Mouse (Mus musculus) liver, adult 2 months (tissue): ENCODE measurements around the gene Ndufb6. TPM values are rescaled to one million over a fixed set of nuclear protein-coding genes. Genes with fewer than 3 reads are reported as not detected.

ENCODE experiments used
- DNase-seq: peaks from one replicate; pipeline ENCODE4 v3.0.0-alpha.2; 2011; ENCODE audit warnings: low read depth, low spot score; ENCODE audit errors: extremely low read depth
- H3K27ac ChIP-seq: fragments of 200-500 bp; replicated peaks from 2 replicates; pipeline ENCODE4 v1.5.1; 2012; ENCODE audit warnings: low read depth, mild to moderate bottlenecking, control low read depth, inconsistent platforms, low read length; ENCODE audit not compliant: insufficient read depth
- H3K27me3 ChIP-seq: fragments of 200-500 bp; 2 replicates; pipeline ENCODE4 v1.6.1; 2012; ENCODE audit warnings: mild to moderate bottlenecking, moderate library complexity, low read length, inconsistent platforms; ENCODE audit not compliant: control insufficient read depth, insufficient read depth
- H3K36me3 ChIP-seq: fragments of 200-500 bp; 2 replicates; pipeline ENCODE4 v1.6.1; 2012; ENCODE audit warnings: low read length, inconsistent platforms; ENCODE audit not compliant: control insufficient read depth, insufficient read depth
- H3K4me1 ChIP-seq: fragments of 200-500 bp; 2 replicates; pipeline ENCODE4 v1.6.1; 2011; ENCODE audit warnings: low read length; ENCODE audit not compliant: control insufficient read depth, insufficient read depth
- H3K4me3 ChIP-seq: fragments of 200-500 bp; 2 replicates; pipeline ENCODE4 v1.5.1; 2011; ENCODE audit warnings: low read depth, mild to moderate bottlenecking, control low read depth, low read length, moderate library complexity; ENCODE audit not compliant: insufficient read depth
- H3K79me2 ChIP-seq: fragments of 200-500 bp; 2 replicates; pipeline ENCODE4 v1.6.1; 2012; ENCODE audit warnings: inconsistent platforms, mild to moderate bottlenecking, low read length, moderate library complexity; ENCODE audit not compliant: control insufficient read depth, insufficient read depth
- H3K9ac ChIP-seq: fragments of 200-500 bp; 2 replicates; pipeline ENCODE4 v1.6.1; 2012; ENCODE audit warnings: low read depth, mild to moderate bottlenecking, control low read depth, inconsistent platforms, low read length
- CTCF ChIP-seq: fragments of 200-500 bp; IDR thresholded peaks from 2 replicates; pipeline ENCODE4 v1.5.1; 2011; ENCODE audit warnings: low read depth, low read length, control low read depth
- POLR2A ChIP-seq: fragments of 200-500 bp; IDR thresholded peaks from 2 replicates; pipeline ENCODE4 v1.6.1; 2011; ENCODE audit warnings: low read length, control low read depth; ENCODE audit not compliant: insufficient read depth; ENCODE audit errors: extremely low read depth
- WGBS: fragments of 180-500 bp; shearing (Covaris S2); methylation state at CpG from one replicate; pipeline ENCODE4 v1.1.7; 2018; 5-methylcytosine and 5-hydroxymethylcytosine counted together
- polyA plus RNA-seq: library from polyadenylated mRNA; depleted of rRNA; stranded (reverse); fragments of >200 nt; gene quantifications from 2 replicates; pipeline ENCODE4 v1.2.3, GENCODE M21; 2012
- total RNA-seq: library from RNA; depleted of rRNA; stranded (reverse); fragments of >200 nt; gene quantifications from 2 replicates; pipeline ENCODE4 v1.2.3, GENCODE M21; 2014

The Ndufb6 gene
- total and polyA plus RNA-seq, 2 experiments, result 135 to 154 TPM

GRCm38 (mm10) chr4:40239409-40240271, 39.6 kb downstream of the Ndufb6 start, which contains the start of gene Ddx58:
TSS of gene Ddx58 (minus strand) at chr4:40239828.
- under 1% methylated on average over 35 of the region's 35 CpGs for WGBS
- peak within 1 kb of the TSS; percentile 84 for H3K27ac ChIP-seq
- DNase-seq, result peak; percentile 55

DNA sequence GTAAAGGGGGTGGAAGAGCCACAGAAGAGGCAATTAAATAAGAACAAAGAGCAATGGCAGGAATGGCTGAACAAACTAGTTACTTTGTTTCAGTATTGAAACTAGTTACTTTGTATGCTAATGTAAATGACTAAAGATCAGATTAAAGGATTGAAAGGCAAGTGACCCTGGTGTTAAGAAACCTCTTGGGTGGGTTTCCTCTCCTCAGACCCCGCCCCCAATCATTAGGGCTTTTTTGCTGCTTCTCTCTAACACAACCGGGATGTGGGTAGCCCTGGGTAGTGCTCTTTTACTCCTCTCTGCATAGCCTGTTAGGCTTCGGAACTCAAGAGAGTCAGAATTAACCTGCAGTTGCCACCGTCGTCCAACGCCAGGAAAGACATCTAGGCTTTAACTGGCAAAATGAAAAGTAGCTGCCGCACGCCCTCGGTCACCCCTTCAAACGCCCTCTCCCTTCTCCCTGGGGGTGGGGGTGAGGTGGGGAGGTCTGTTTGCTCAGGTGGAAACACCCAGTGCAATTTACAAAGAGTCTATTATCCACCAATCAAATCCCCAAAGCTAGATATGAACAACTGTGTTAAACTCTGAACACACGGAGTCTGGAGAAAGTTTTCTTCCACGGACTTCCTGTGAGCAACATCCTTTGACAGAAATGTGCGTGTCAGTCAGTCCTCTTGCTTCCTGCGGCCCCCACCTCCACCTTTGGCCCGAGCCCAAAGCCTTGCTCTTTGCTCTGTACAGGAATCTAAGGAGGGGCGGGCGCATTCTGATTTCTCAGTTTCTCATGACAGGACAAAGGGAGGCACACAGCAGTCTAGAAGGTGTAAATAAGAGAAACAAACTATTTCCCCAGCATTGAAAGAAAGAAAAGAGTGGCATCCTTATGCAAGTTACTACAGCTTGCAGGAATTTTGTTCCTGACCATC, 40.5 kb downstream of the Ndufb6 start:
- Histone ChIP-seq H3K79me2 (peaks cover 6% of the 10 kb centered on the region; the same call in 1 of the 2 replicates), H3K4me3 (peak overlapping the region; percentile 72), H3K27me3 (no peaks in the 10 kb centered on the region), H3K9ac (peak overlapping the region; percentile 65), H3K36me3 (peaks cover 6% of the 10 kb centered on the region; the same call in 1 of the 2 replicates), H3K27ac (peak overlapping the region; percentile 84), H3K4me1 (peaks cover 5% of the 10 kb centered on the region; the same call in 1 of the 2 replicates)
- WGBS, result 2% methylated on average over 17 of the region's 17 CpGs
- no peak for TF ChIP-seq POLR2A
- no peak for TF ChIP-seq CTCF
- peak; percentile 56 for DNase-seq

More at GRCm38 (mm10) chr4:40239409-40240271, 39.6 kb downstream of the Ndufb6 start, which contains the start of gene Ddx58:
- peak within 1 kb of the TSS; percentile 72 for H3K4me3 ChIP-seq
- H3K36me3 ChIP-seq, result peaks cover 5% of the 10 kb centered on the region; the same call in 1 of the 2 replicates
- H3K27me3 ChIP-seq, result no peaks in the 10 kb centered on the region
- peak within 1 kb of the TSS; percentile 65 for H3K9ac ChIP-seq
- no peak for TF ChIP-seq POLR2A
- no peak for TF ChIP-seq CTCF
- peaks cover 6% of the 10 kb centered on the region; the same call in 1 of the 2 replicates for H3K79me2 ChIP-seq
- peaks cover 5% of the 10 kb centered on the region; the same call in 1 of the 2 replicates for H3K4me1 ChIP-seq

DNA sequence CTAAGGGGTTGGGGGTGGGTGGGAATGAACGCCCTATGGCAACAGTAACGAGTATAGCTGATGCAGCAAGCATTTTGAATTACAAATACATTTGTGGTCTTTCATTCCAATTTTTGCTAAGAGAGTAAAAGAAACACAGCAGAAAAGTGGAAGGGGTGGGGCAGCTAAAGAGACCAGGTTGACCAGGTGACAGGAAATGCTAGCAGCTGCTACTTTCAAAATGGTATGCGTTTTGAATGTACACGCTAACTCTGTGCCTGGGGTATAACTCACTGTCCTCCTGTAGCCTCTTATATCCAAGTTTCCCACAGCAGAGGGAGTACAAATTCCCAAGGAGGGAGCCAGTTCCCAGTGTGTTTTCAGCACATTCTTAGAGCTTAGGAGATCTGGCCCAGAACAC, 42.4 kb downstream of the Ndufb6 start:
- Histone ChIP-seq H3K79me2 (peaks cover 6% of the 10 kb centered on the region; the same call in 1 of the 2 replicates), H3K4me3 (no peak overlapping the region), H3K27ac (no peak overlapping the region), H3K36me3 (peaks cover 10% of the 10 kb centered on the region; the same call in 1 of the 2 replicates), H3K9ac (no peak overlapping the region), H3K27me3 (no peaks in the 10 kb centered on the region), H3K4me1 (peaks cover 5% of the 10 kb centered on the region; the same call in 1 of the 2 replicates)
- WGBS, result 85% methylated on average over 4 of the region's 4 CpGs
- TF ChIP-seq CTCF (no peak), POLR2A (no peak)
- DNase-seq, result no peak

GRCm38 (mm10) chr4:40234256-40234655, 45.0 kb downstream of the Ndufb6 start:
- Histone ChIP-seq H3K36me3 (peaks cover 10% of the 10 kb centered on the region; the same call in 1 of the 2 replicates), H3K4me1 (no peaks in the 10 kb centered on the region), H3K27me3 (no peaks in the 10 kb centered on the region), H3K9ac (no peak overlapping the region), H3K4me3 (no peak overlapping the region), H3K79me2 (peaks cover 6% of the 10 kb centered on the region; the same call in 1 of the 2 replicates), H3K27ac (no peak overlapping the region)
- WGBS, result 89% methylated on average over 6 of the region's 6 CpGs
- no peak for TF ChIP-seq CTCF
- TF ChIP-seq POLR2A, result no peak
- no peak for DNase-seq

GRCm38 (mm10) chr4:40233062-40233664, 46.1 kb downstream of the Ndufb6 start:
- Histone ChIP-seq H3K79me2 (no peaks in the 10 kb centered on the region; the same call in 1 of the 2 replicates), H3K4me1 (no peaks in the 10 kb centered on the region), H3K27me3 (no peaks in the 10 kb centered on the region), H3K36me3 (peaks cover 12% of the 10 kb centered on the region; the same call in 1 of the 2 replicates), H3K9ac (no peak overlapping the region), H3K4me3 (no peak overlapping the region), H3K27ac (no peak overlapping the region)
- 93% methylated on average over 7 of the region's 7 CpGs for WGBS
- no peak for DNase-seq
- TF ChIP-seq POLR2A (no peak), CTCF (no peak)
